Mouse (Mus musculus) urinary bladder, adult 2 months (tissue): ENCODE measurements around the gene Megf8. TPM values are rescaled to one million over a fixed set of nuclear protein-coding genes. Genes with fewer than 3 reads are reported as not detected.

Source experiments
- DNase-seq: peaks from one replicate; pipeline ENCODE4 v3.0.0; 2022; ENCODE audit warnings: low spot score
- polyA plus RNA-seq: library from polyadenylated mRNA; depleted of rRNA; stranded (reverse); fragments of >200 nt; gene quantifications from 2 replicates; pipeline ENCODE4 v1.2.3, GENCODE M21; 2012

Gene Megf8
- polyA plus RNA-seq, 1 experiment = 21.5 TPM

- DNase-seq = peak; percentile 83
These were observed 37.7 kb upstream of the Megf8 start for GRCm38 (mm10) chr7:25279076-25279860.

GRCm38 (mm10) chr7:25279861-25280791 lies 36.8 kb upstream of the Megf8 start:
- peak; percentile 38 for DNase-seq

GRCm38 (mm10) chr7:25281166-25281733 lies 35.7 kb upstream of the Megf8 start:
- no peak for DNase-seq

GRCm38 (mm10) chr7:25281734-25282601 lies 35.0 kb upstream of the Megf8 start:
- DNase-seq = peak; percentile 95

GRCm38 (mm10) chr7:25282731-25283211 lies 34.2 kb upstream of the Megf8 start:
- DNase-seq = peak; percentile 57

- DNase-seq = no peak
These were observed 33.3 kb upstream of the Megf8 start for GRCm38 (mm10) chr7:25283637-25284036.

GRCm38 (mm10) chr7:25284171-25284570 lies 32.8 kb upstream of the Megf8 start:
- DNase-seq = no peak

- no peak for DNase-seq
These were observed 32.2 kb upstream of the Megf8 start for GRCm38 (mm10) chr7:25284766-25285165.

- no peak for DNase-seq
These were observed 31.3 kb upstream of the Megf8 start for GRCm38 (mm10) chr7:25285511-25286238.

GRCm38 (mm10) chr7:25286989-25287388 lies 30.0 kb upstream of the Megf8 start:
- no peak for DNase-seq

GRCm38 (mm10) chr7:25288011-25288410 lies 29.0 kb upstream of the Megf8 start:
- no peak for DNase-seq

- no peak for DNase-seq
These were observed 28.2 kb upstream of the Megf8 start for GRCm38 (mm10) chr7:25288721-25289120.

GRCm38 (mm10) chr7:25289925-25290324 lies 27.0 kb upstream of the Megf8 start:
- no peak for DNase-seq

GRCm38 (mm10) chr7:25290463-25290862 lies 26.5 kb upstream of the Megf8 start:
- no peak for DNase-seq

GRCm38 (mm10) chr7:25290911-25291310 lies 26.1 kb upstream of the Megf8 start:
- DNase-seq = no peak

GRCm38 (mm10) chr7:25292107-25292506 lies 24.9 kb upstream of the Megf8 start:
- peak; percentile 20 for DNase-seq

GRCm38 (mm10) chr7:25293191-25293739 lies 23.7 kb upstream of the Megf8 start:
- no peak for DNase-seq

- DNase-seq = no peak
These were observed 22.5 kb upstream of the Megf8 start for GRCm38 (mm10) chr7:25294495-25294894.

GRCm38 (mm10) chr7:25294960-25295722 lies 21.8 kb upstream of the Megf8 start:
- DNase-seq = no peak
